Mouse (Mus musculus) liver, embryonic 13.5 days (tissue): ENCODE measurements around the gene Hrct1. TPM values are rescaled to one million over a fixed set of nuclear protein-coding genes. Genes with fewer than 3 reads are reported as not detected.

ENCODE experiments used
- ATAC-seq: fragments of 200-750 bp; cut with Nextera tagmentation; 2 replicates; pipeline ENCODE4 v1.8.0; 2017; ENCODE audit warnings: low read depth, mild to moderate bottlenecking, moderate number of reproducible peaks, moderate library complexity
- DNase-seq: peaks from one replicate; pipeline ENCODE4 v3.0.0; 2022
- H3K27ac ChIP-seq: fragments of 300-500 bp; sonication (generic); 2 replicates; pipeline ENCODE4 v1.5.1; 2015; ENCODE audit warnings: moderate library complexity, mild to moderate bottlenecking, inconsistent platforms
- H3K27me3 ChIP-seq: fragments of 300-500 bp; sonication (generic); 2 replicates; pipeline ENCODE4 v1.6.1; 2015; ENCODE audit warnings: mild to moderate bottlenecking, inconsistent platforms
- H3K36me3 ChIP-seq: fragments of 300-500 bp; sonication (generic); 2 replicates; pipeline ENCODE4 v1.6.1; 2015; ENCODE audit warnings: mild to moderate bottlenecking, inconsistent platforms
- H3K4me1 ChIP-seq: fragments of 300-500 bp; sonication (generic); replicated peaks from 2 replicates; pipeline ENCODE4 v1.6.1; 2015; ENCODE audit warnings: inconsistent platforms
- H3K4me2 ChIP-seq: fragments of 300-500 bp; sonication (generic); 2 replicates; pipeline ENCODE4 v1.6.1; 2015; ENCODE audit warnings: inconsistent platforms, mild to moderate bottlenecking, moderate library complexity
- H3K4me3 ChIP-seq: fragments of 300-500 bp; sonication (generic); replicated peaks from 2 replicates; pipeline ENCODE4 v1.5.1; 2015; ENCODE audit warnings: mild to moderate bottlenecking, inconsistent platforms
- H3K9ac ChIP-seq: fragments of 300-500 bp; sonication (generic); 2 replicates; pipeline ENCODE4 v1.6.1; 2015; ENCODE audit warnings: mild to moderate bottlenecking, inconsistent platforms
- H3K9me3 ChIP-seq: fragments of 300-500 bp; sonication (generic); replicated peaks from 2 replicates; pipeline ENCODE4 v1.6.1; 2016; ENCODE audit warnings: inconsistent platforms
- WGBS: fragments of 180-500 bp; shearing (Covaris S2); methylation state at CpG from one replicate; pipeline ENCODE4 v1.1.7; 2015; ENCODE audit not compliant: insufficient replicate concordance; 5-methylcytosine and 5-hydroxymethylcytosine counted together
- polyA plus RNA-seq: library from polyadenylated mRNA; unstranded; fragments of >200 nt; fragmentation: Nextera tagmentation; extraction: Ambion mirVana; gene quantifications from 2 replicates; pipeline ENCODE4 v1.2.1, GENCODE M21; 2015

The Hrct1 gene
- polyA plus RNA-seq = 0.09 and 0.17 TPM in 2 replicates

DNA sequence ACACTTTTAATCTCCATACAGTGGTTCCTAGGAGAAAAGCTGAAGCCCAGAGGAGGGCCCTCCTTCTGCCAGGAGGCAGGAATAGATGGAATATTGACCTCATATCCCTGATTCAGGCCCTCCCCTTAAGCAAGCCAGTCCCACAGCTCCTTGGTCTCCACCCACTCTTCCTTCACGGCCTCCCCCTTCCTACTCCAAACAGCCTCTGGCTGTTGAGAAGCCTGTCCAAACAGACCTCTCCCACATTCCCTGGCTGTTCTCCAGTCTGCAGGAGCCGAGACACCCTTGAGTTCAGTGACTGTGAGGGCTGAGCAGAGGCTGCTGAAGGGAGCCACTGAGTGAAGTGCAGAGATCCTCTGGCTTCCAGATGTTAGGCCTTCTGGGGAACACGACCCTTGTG is at the start of gene Hrct1:
Hrct1 (plus strand) TSS at position 194 of the 400 bp plus-strand sequence.
- DNase-seq (no peak), ATAC-seq (0 out of 2 replicates have a peak, but pooled peaks have one; percentile 13)
- Histone ChIP-seq H3K9me3 (no peaks in the 10 kb centered on the region), H3K36me3 (no peaks in the 10 kb centered on the region), H3K4me1 (peaks cover 54% of the 10 kb centered on the region), H3K27me3 (no peaks in the 10 kb centered on the region), H3K4me3 (no peak within 1 kb of the TSS), H3K9ac (peak within 1 kb of the TSS; percentile 26; the same call in 1 of the 2 replicates), H3K4me2 (no peak within 1 kb of the TSS), H3K27ac (peak within 1 kb of the TSS; percentile 64)
- 40% methylated on average over 3 of the region's 3 CpGs for WGBS

GRCm38 (mm10) chr4:43678541-43678940 is 48.4 kb upstream of the Hrct1 start:
- no peak overlapping the region for H3K9ac ChIP-seq
- H3K36me3 ChIP-seq = no peaks in the 10 kb centered on the region
- no peak overlapping the region for H3K4me2 ChIP-seq
- DNase-seq = no peak
- WGBS = 80% methylated on average over 6 of the region's 6 CpGs
- no peak overlapping the region for H3K27ac ChIP-seq
- H3K4me3 ChIP-seq = no peak overlapping the region
- no peaks in the 10 kb centered on the region for H3K27me3 ChIP-seq
- H3K4me1 ChIP-seq = no peaks in the 10 kb centered on the region; the same call in 1 of the 2 replicates
- H3K9me3 ChIP-seq = no peaks in the 10 kb centered on the region
- ATAC-seq = no peak

DNA sequence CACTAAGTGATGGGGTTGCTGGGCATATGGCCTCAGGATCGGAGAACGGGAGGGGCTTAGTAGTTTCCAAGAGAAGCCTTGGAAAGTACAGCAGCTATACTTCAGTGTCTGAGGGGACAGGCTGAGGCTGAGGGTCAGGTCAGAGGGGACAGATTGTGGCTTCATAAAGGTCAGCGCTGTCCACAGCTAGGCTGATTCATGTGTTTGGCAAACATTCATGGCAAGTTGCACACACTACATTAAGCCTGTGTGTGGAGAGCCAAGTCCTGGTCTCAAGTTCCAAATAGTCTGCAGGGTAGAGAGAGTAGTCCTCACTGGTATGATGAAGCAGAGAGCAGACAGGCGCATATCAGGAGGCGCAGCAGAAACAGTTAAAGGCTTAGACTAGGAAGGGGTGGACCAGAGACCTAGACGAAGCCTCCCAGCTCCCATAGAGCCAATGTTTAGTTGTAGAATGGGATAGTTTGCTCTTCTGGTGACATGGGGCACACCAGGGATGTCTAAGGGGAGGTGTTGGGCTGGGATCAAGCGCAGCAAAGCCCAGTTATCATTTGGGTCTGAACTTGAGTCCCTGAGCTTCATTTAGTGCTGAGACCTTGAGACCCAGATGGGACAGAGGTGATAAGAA is 47.5 kb upstream of the Hrct1 start:
- H3K9me3 ChIP-seq = no peaks in the 10 kb centered on the region
- H3K27me3 ChIP-seq = no peaks in the 10 kb centered on the region
- WGBS = 73% methylated on average over 7 of the region's 7 CpGs
- H3K36me3 ChIP-seq = no peaks in the 10 kb centered on the region
- ATAC-seq (no peak), DNase-seq (no peak)
- no peak overlapping the region for H3K4me3 ChIP-seq
- no peak overlapping the region for H3K9ac ChIP-seq
- H3K4me2 ChIP-seq = no peak overlapping the region
- no peak overlapping the region for H3K27ac ChIP-seq
- H3K4me1 ChIP-seq = no peaks in the 10 kb centered on the region; the same call in 1 of the 2 replicates

DNA sequence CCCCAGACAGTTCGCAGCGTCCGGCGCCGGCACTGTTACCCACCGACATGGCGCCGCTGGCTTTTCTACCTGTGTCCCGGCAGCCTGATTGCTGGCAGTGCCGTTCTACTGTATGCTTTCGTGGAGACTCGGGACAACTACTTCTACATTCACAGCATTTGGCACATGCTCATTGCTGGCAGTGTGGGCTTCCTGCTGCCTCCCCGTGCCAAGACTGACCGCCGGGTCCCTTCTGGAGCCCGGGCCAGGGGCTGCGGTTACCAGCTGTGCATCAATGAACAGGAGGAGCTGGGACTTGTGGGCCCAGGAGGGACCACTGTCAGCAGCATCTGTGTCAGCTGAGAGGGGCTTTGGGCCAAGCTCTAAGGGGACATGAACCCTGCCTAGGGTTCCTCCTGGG is 37.0 kb upstream of the Hrct1 start:
- Histone ChIP-seq H3K9ac (no peak overlapping the region), H3K4me2 (no peak overlapping the region), H3K36me3 (no peaks in the 10 kb centered on the region), H3K27me3 (no peaks in the 10 kb centered on the region), H3K9me3 (no peaks in the 10 kb centered on the region), H3K4me1 (peaks cover 26% of the 10 kb centered on the region), H3K27ac (no peak overlapping the region), H3K4me3 (no peak overlapping the region)
- DNase-seq = no peak
- ATAC-seq = no peak
- 83% methylated on average over 17 of the region's 17 CpGs for WGBS

DNA sequence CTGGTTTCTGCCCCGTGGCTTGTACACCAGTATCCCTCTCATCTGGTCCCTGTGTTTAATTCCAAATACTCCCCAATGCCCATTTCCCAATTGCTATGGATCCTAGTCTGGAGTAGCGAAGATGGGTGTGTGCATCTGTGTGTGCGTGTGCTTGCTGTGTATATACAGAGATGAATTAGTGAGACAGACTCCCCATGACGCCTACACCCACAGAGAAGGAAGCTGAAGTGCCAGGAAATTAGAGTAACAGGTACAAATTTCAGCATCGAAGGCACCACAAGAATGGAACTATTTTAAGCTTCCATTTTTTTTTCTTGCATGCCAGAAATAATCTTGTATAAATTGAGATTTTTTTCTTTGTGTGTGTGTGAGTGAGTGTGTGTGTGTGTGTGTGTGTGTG is 36.0 kb upstream of the Hrct1 start:
- Histone ChIP-seq H3K4me2 (no peak overlapping the region), H3K4me1 (peaks cover 35% of the 10 kb centered on the region), H3K27ac (no peak overlapping the region), H3K9ac (no peak overlapping the region), H3K4me3 (no peak overlapping the region), H3K36me3 (no peaks in the 10 kb centered on the region), H3K27me3 (no peaks in the 10 kb centered on the region), H3K9me3 (no peaks in the 10 kb centered on the region)
- WGBS = 62% methylated on average over 5 of the region's 5 CpGs
- no peak for ATAC-seq
- no peak for DNase-seq

- 17% methylated on average over 5 of the region's 5 CpGs for WGBS
- no peak overlapping the region for H3K4me3 ChIP-seq
- H3K4me1 ChIP-seq = peaks cover 35% of the 10 kb centered on the region
- no peak overlapping the region for H3K4me2 ChIP-seq
- DNase-seq (no peak), ATAC-seq (peak; percentile 50)
- no peak overlapping the region for H3K27ac ChIP-seq
- peaks cover 10% of the 10 kb centered on the region for H3K27me3 ChIP-seq
- no peaks in the 10 kb centered on the region for H3K36me3 ChIP-seq
- no peak overlapping the region for H3K9ac ChIP-seq
- H3K9me3 ChIP-seq = no peaks in the 10 kb centered on the region
These were observed 33.2 kb upstream of the Hrct1 start for GRCm38 (mm10) chr4:43693806-43694241.

GRCm38 (mm10) chr4:43694439-43695248 is 32.3 kb upstream of the Hrct1 start:
- ATAC-seq (peak; percentile 40; the same call in 1 of the 2 replicates), DNase-seq (no peak)
- peaks cover 35% of the 10 kb centered on the region for H3K4me1 ChIP-seq
- peaks cover 10% of the 10 kb centered on the region for H3K27me3 ChIP-seq
- no peaks in the 10 kb centered on the region for H3K9me3 ChIP-seq
- no peak overlapping the region for H3K4me3 ChIP-seq
- no peaks in the 10 kb centered on the region for H3K36me3 ChIP-seq
- no peak overlapping the region for H3K4me2 ChIP-seq
- 30% methylated on average over 1 of the region's 1 CpGs for WGBS
- H3K9ac ChIP-seq = no peak overlapping the region
- H3K27ac ChIP-seq = no peak overlapping the region; the same call in 1 of the 2 replicates

- no peak overlapping the region for H3K4me3 ChIP-seq
- 29% methylated on average over 9 of the region's 9 CpGs for WGBS
- peaks cover 10% of the 10 kb centered on the region for H3K27me3 ChIP-seq
- no peak overlapping the region for H3K9ac ChIP-seq
- no peak for DNase-seq
- ATAC-seq = 0 out of 2 replicates have a peak, but pooled peaks have one; percentile 50
- H3K4me1 ChIP-seq = peaks cover 35% of the 10 kb centered on the region
- H3K27ac ChIP-seq = no peak overlapping the region
- no peaks in the 10 kb centered on the region for H3K36me3 ChIP-seq
- no peak overlapping the region for H3K4me2 ChIP-seq
- H3K9me3 ChIP-seq = no peaks in the 10 kb centered on the region
These were observed 31.7 kb upstream of the Hrct1 start for GRCm38 (mm10) chr4:43695249-43695671.

GRCm38 (mm10) chr4:43696561-43696960 is 30.4 kb upstream of the Hrct1 start:
- H3K4me2 ChIP-seq = no peak overlapping the region
- H3K9ac ChIP-seq = no peak overlapping the region
- peaks cover 35% of the 10 kb centered on the region for H3K4me1 ChIP-seq
- DNase-seq = no peak
- no peak for ATAC-seq
- 87% methylated on average over 13 of the region's 13 CpGs for WGBS
- H3K4me3 ChIP-seq = no peak overlapping the region
- H3K27ac ChIP-seq = no peak overlapping the region
- peaks cover 14% of the 10 kb centered on the region for H3K27me3 ChIP-seq
- no peaks in the 10 kb centered on the region for H3K9me3 ChIP-seq
- H3K36me3 ChIP-seq = no peaks in the 10 kb centered on the region

DNA sequence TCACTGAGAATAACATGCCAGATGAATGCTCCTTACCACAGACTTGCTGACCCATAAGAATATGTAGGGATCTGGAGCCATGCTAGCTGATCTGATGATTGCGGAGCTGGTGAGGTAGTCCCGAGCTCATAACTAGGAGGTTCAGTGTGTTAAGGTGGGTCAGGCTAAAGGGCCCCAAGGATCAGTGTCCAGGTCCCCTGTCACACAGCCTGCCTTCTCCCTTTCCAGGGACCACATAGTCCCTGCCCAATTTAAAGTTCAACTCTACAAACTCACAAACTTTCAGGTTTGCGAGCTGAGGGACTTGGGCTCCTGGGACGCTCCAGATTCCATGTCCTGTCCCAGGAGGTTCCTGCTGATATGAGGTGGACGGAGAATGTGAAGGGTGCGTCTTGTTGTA is 26.3 kb upstream of the Hrct1 start, which contains the start of gene Olfr70:
Olfr70 (minus strand) TSS at position 101 of the 400 bp plus-strand sequence.
- no peak for ATAC-seq
- peaks cover 2% of the 10 kb centered on the region for H3K4me1 ChIP-seq

GRCm38 (mm10) chr4:43703439-43703838 is 23.5 kb upstream of the Hrct1 start:
- Histone ChIP-seq H3K4me3 (no peak overlapping the region), H3K36me3 (no peaks in the 10 kb centered on the region), H3K9me3 (no peaks in the 10 kb centered on the region), H3K4me1 (no peaks in the 10 kb centered on the region), H3K9ac (no peak overlapping the region), H3K27me3 (peaks cover 10% of the 10 kb centered on the region; the same call in 1 of the 2 replicates), H3K4me2 (no peak overlapping the region), H3K27ac (no peak overlapping the region)
- DNase-seq (no peak), ATAC-seq (no peak)
- 65% methylated on average over 6 of the region's 6 CpGs for WGBS

More for the DNA sequence above, 26.3 kb upstream of the Hrct1 start, which contains the start of gene Olfr70:
- Histone ChIP-seq H3K4me3 (no peak within 1 kb of the TSS), H3K9ac (no peak within 1 kb of the TSS), H3K4me2 (no peak within 1 kb of the TSS), H3K36me3 (no peaks in the 10 kb centered on the region), H3K27me3 (peaks cover 14% of the 10 kb centered on the region), H3K9me3 (no peaks in the 10 kb centered on the region), H3K27ac (no peak within 1 kb of the TSS)
- WGBS = 77% methylated on average over 6 of the region's 6 CpGs
- no peak for DNase-seq
